Mouse (Mus musculus) stomach, embryonic 15.5 days (tissue): Measurements from ENCODE around the gene S100a10. TPM values are rescaled to one million over a fixed set of nuclear protein-coding genes. Genes with fewer than 3 reads are reported as not detected.

Experiments
- polyA plus RNA-seq: library from polyadenylated mRNA; unstranded; fragments of >200 nt; fragmentation: Nextera tagmentation; extraction: Ambion mirVana; gene quantifications from 2 replicates; pipeline ENCODE4 v1.2.1, GENCODE M21; 2015

The S100a10 gene
- polyA plus RNA-seq, 1 experiment from 2014 or later, result 470 TPM

Other genes with a start within 250 kb of the S100a10 start
- 0.01 and 0.17 TPM in 2 replicates for gene Hrnr, start 235.3 kb upstream of the S100a10 start, polyA plus RNA-seq
- 1.2 and 6.0 TPM in 2 replicates for gene Rptn, start 161.4 kb upstream of the S100a10 start, polyA plus RNA-seq
- 1.5 and 1.6 TPM in 2 replicates for gene Tchh, start 112.8 kb upstream of the S100a10 start, polyA plus RNA-seq
- gene Tchhl1, start 86.3 kb upstream of the S100a10 start, polyA plus RNA-seq, result not detected in 2 replicates
- gene S100a11, start 34.6 kb upstream of the S100a10 start, polyA plus RNA-seq, result 1,455 and 1,609 TPM in 2 replicates
- gene Tdpoz2, start 97.6 kb downstream of the S100a10 start, polyA plus RNA-seq, result not detected in 2 replicates
- not detected in 2 replicates for gene Tdpoz1, start 121.2 kb downstream of the S100a10 start, polyA plus RNA-seq
- not detected in 2 replicates for gene Gm37596, start 138.0 kb downstream of the S100a10 start, polyA plus RNA-seq
- gene Gm5773, start 217.9 kb downstream of the S100a10 start, polyA plus RNA-seq, result not detected in 2 replicates
- not detected in 2 replicates for gene Tdpoz4, start 241.3 kb downstream of the S100a10 start, polyA plus RNA-seq